Mouse (Mus musculus) liver, embryonic 15.5 days (tissue): ENCODE results near the gene Zfp512b. TPM values are rescaled to one million over a fixed set of nuclear protein-coding genes. Genes with fewer than 3 reads are reported as not detected.
A peak's percentile ranks its signal among the peaks of the same experiment; 100 is the strongest.

Experiments
- ATAC-seq: fragments of 200-750 bp; cut with Nextera tagmentation; 2 replicates; pipeline ENCODE4 v1.8.0; 2017; ENCODE audit warnings: moderate number of reproducible peaks, mild to moderate bottlenecking, moderate library complexity; ENCODE audit not compliant: insufficient read depth
- H3K27ac ChIP-seq: fragments of 300-500 bp; sonication (generic); replicated peaks from 2 replicates; pipeline ENCODE4 v1.5.1; 2015; ENCODE audit warnings: mild to moderate bottlenecking, inconsistent platforms
- H3K27me3 ChIP-seq: fragments of 300-500 bp; sonication (generic); 2 replicates; pipeline ENCODE4 v1.6.1; 2015; ENCODE audit warnings: mild to moderate bottlenecking, inconsistent platforms
- H3K36me3 ChIP-seq: fragments of 300-500 bp; sonication (generic); replicated peaks from 2 replicates; pipeline ENCODE4 v1.6.1; 2015; ENCODE audit warnings: moderate library complexity, mild to moderate bottlenecking, inconsistent platforms
- H3K4me1 ChIP-seq: fragments of 300-500 bp; sonication (generic); replicated peaks from 2 replicates; pipeline ENCODE4 v1.6.1; 2015; ENCODE audit warnings: inconsistent platforms
- H3K4me2 ChIP-seq: fragments of 300-500 bp; sonication (generic); 2 replicates; pipeline ENCODE4 v1.6.1; 2015; ENCODE audit warnings: moderate library complexity, mild to moderate bottlenecking, inconsistent platforms
- H3K4me3 ChIP-seq: fragments of 300-500 bp; sonication (generic); replicated peaks from 2 replicates; pipeline ENCODE4 v1.5.1; 2015; ENCODE audit warnings: mild to moderate bottlenecking, inconsistent platforms
- H3K9ac ChIP-seq: fragments of 300-500 bp; sonication (generic); 2 replicates; pipeline ENCODE4 v1.6.1; 2015; ENCODE audit warnings: moderate library complexity, mild to moderate bottlenecking, inconsistent platforms
- H3K9me3 ChIP-seq: fragments of 300-500 bp; sonication (generic); replicated peaks from 2 replicates; pipeline ENCODE4 v1.6.1; 2016; ENCODE audit warnings: inconsistent platforms
- WGBS: fragments of 180-500 bp; shearing (Covaris S2); methylation state at CpG from one replicate; pipeline ENCODE4 v1.1.7; 2015; ENCODE audit warnings: mixed read lengths; ENCODE audit not compliant: insufficient replicate concordance; 5-methylcytosine and 5-hydroxymethylcytosine counted together
- polyA plus RNA-seq: library from polyadenylated mRNA; unstranded; fragments of >200 nt; fragmentation: Nextera tagmentation; extraction: Ambion mirVana; gene quantifications from 2 replicates; pipeline ENCODE4 v1.2.1, GENCODE M21; 2015

Gene Zfp512b
- polyA plus RNA-seq, 1 experiment from 2014 or later: 9.3 TPM

DNA sequence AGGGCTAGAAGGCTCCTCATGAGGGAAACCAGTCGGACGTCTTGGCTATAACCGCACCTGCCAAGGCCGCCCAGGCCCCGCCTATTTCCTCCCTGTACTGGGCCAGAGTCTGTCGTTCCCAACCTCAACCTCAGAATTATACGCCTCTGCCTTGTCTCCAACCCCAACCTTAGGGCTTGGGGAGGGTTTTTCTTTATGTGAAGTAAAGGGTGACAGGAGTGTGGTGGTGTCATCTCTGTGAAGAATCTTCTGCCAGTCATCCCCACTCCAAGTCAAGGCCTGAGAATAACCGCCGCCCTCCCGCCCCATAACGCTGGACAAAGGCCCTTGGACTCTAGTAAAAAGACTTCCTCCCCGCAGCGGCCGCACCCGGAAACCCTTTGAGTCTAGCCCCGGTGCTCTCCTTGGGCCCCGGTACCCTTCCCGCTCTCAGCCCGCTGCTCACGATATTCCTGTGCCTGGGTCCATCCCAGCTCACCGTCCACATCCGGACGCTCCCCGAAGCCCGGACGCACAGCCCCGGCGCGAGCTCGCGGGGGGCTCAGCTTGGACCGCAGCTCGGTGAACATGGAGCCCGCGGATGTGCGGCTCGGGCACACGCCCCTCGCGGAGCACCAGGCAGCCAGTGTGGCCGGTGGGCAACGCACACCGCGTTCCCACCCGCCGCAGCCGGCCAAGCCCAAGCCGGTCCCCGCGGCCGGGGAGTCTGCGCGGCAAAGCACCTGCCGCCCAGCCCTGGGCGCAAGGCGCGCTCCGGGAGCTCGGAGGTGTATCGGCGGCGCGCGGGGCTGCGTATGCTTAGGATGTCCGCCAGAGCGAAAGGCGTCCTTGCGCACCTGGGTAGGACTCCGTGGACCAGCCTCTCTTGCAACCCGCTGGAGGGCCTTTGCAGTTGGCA lies 6.1 kb upstream of the Zfp512b start, which contains the start of gene Samd10:
TSS of gene Samd10 (minus strand) at position 759 of the 898 bp plus-strand sequence.
- no peaks in the 10 kb centered on the region for H3K9me3 ChIP-seq
- peaks cover 46% of the 10 kb centered on the region for H3K27me3 ChIP-seq
- peak within 1 kb of the TSS; percentile 57 for H3K9ac ChIP-seq
- peak within 1 kb of the TSS; percentile 64 for H3K4me3 ChIP-seq
- ATAC-seq: no peak
- peak within 1 kb of the TSS; percentile 51; the same call in 1 of the 2 replicates for H3K27ac ChIP-seq
- peak within 1 kb of the TSS; percentile 90 for H3K4me2 ChIP-seq
- H3K36me3 ChIP-seq: no peaks in the 10 kb centered on the region
- H3K4me1 ChIP-seq: peaks cover 47% of the 10 kb centered on the region
- WGBS: 1% methylated on average over 71 of the region's 71 CpGs

DNA sequence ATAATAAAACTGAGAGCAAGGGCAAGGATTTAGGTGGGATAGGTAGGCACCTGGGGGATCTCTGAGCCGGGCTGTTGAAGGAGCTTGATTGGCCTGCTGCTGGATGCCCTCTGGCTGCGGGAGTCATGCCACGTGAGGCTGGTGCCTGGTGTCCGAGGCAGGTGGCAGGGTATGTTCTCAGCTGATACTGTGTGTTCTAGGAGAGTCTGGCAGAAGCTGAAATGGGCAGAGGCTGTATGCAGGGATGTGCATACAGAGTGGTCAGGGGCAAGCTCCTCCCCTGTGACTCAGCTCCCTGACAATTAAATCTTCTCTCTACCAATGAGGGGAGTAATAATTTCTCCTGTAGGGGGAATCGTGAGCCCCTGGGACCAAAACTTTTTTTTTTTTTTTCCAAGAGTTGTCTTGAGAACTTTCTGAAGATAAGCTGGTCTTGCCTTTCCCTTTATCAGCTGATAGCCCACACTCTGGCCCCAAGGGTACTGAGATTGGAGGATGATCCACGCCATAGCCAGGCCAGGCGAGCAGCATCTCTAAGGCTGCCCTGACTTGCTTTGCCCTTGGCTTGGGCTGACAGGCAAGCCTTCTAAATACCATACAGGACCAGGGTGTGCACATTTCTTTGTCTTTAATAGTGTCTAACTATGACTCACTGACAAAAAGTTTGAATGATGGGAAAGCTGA lies 4.9 kb upstream of the Zfp512b start:
- Histone ChIP-seq H3K9ac (no peak overlapping the region), H3K27ac (no peak overlapping the region), H3K4me1 (peaks cover 51% of the 10 kb centered on the region), H3K27me3 (peaks cover 46% of the 10 kb centered on the region), H3K4me2 (no peak overlapping the region), H3K9me3 (no peaks in the 10 kb centered on the region), H3K36me3 (no peaks in the 10 kb centered on the region), H3K4me3 (no peak overlapping the region)
- no peak for ATAC-seq
- 53% methylated on average over 7 of the region's 7 CpGs for WGBS

DNA sequence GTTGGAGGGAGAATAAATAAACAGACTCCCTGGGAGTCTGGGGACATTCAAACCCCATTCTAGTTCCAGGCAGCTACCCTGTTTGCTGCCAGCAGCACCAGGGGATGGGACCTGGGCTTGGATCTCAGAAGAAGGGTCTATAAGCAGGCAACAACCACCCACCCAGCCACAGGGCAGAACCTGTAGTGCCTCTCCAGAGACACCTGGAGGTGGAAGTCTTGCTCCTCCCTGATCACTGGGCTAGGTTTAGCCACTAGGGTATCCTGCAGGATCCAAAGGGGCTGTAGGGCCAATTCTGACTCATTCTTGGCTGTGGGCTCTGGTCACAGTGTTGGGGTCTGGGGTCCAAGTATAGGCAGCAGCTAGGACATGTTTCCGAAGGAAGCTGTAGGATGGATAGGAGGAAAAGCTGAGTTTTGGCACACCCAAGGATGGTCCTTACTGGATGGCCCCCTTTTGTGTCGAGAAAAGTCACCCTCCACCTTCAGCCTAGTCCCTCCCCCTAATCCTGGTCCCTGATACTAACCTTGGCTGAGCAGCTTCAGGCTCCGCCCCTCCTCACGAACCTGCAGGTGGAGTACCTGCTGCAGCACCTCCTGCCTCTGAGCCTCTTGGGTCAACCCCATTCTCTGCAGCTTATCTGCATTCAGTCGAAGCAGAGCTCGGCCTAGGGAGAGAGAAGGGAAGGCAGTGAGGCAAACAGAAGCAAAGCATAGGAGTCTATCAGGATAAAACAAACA lies 3.8 kb upstream of the Zfp512b start:
- Histone ChIP-seq H3K4me2 (no peak overlapping the region), H3K9ac (no peak overlapping the region), H3K27ac (no peak overlapping the region), H3K36me3 (no peaks in the 10 kb centered on the region), H3K4me3 (no peak overlapping the region), H3K4me1 (peaks cover 52% of the 10 kb centered on the region), H3K27me3 (peaks cover 46% of the 10 kb centered on the region), H3K9me3 (no peaks in the 10 kb centered on the region)
- 54% methylated on average over 6 of the region's 6 CpGs for WGBS
- no peak for ATAC-seq

DNA sequence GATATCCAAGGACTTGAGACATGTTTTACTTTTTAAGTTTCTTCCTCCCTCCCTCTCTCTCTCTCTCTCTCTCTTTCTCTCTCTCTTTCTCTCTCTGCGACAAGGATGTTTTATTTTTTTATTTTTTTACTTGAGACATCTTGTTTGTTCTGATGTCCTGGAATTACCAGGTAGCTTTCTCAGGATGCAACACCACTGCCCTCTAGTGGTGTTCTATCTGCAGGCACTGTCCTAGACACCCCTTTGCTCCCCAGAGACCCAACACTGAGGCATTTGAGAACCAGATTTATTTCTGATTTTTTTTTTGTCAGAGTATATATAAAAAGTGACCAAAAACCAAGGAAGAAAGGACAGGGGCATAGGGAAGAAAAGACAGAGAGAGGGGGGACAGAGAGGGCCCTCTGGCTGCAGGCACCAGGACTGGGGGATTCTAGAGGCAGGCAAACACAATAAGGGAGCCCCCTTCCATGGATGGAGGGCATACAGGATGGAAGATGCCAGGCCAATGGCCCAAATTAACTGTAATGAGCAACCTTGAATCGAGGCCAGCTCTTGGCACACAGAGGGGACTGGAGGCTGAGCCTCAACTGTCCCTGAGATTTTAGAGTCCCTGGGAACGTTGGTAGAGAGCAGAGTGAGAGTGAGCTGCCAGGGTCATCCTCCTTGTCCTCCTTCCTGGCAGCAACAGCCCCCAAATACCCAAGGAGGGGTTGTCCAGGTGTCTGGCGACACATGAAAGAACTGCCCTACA lies 2.5 kb upstream of the Zfp512b start:
- no peaks in the 10 kb centered on the region for H3K9me3 ChIP-seq
- no peak overlapping the region for H3K4me3 ChIP-seq
- peaks cover 42% of the 10 kb centered on the region for H3K27me3 ChIP-seq
- H3K27ac ChIP-seq: no peak overlapping the region
- peaks cover 6% of the 10 kb centered on the region; the same call in 1 of the 2 replicates for H3K36me3 ChIP-seq
- no peak for ATAC-seq
- H3K9ac ChIP-seq: no peak overlapping the region
- WGBS: 54% methylated on average over 4 of the region's 4 CpGs
- H3K4me1 ChIP-seq: peaks cover 58% of the 10 kb centered on the region
- H3K4me2 ChIP-seq: no peak overlapping the region

DNA sequence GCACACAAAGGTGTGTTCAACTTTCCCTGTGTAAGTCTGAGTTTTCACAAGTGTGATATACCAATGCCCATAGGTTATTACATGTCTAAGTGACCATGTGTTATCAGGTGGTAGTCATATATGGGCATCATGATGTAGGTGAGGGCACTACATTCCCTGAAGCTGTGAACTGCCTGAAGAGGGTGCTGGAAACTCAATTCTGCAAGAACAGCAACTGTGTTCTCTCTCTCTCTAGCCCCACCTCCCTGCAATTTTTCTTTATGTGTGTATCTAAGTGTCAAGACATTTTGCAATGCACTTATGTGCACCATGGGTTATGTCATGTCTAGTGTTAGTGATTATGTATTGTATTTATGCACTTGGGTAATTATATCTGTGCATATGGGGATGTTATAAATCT lies 1.3 kb upstream of the Zfp512b start:
- Histone ChIP-seq H3K9ac (no peak overlapping the region), H3K4me2 (no peak overlapping the region), H3K4me3 (no peak overlapping the region), H3K27ac (no peak overlapping the region), H3K4me1 (peaks cover 56% of the 10 kb centered on the region), H3K27me3 (peaks cover 32% of the 10 kb centered on the region), H3K9me3 (no peaks in the 10 kb centered on the region), H3K36me3 (peaks cover 18% of the 10 kb centered on the region)
- no peak for ATAC-seq

DNA sequence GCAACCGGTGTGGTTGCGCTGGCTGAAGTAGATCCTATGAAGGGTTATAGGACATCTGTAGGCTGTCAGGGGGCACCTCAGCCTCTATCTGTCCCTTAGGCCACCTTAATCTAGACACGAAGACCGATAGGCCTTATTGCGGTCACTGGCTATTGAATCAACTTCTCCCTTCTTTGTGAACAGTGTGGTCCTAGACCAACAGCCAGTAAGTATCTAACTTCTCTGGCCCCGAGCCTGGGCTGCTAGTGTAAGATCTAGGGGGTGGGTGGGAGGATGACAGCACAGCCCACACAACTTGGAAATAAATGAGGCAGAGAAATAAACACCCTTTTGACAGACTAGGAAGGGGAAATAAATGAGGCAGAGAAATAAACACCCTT lies 429 bp upstream of the Zfp512b start:
- peaks cover 27% of the 10 kb centered on the region for H3K36me3 ChIP-seq
- under 1% methylated on average over 6 of the region's 6 CpGs for WGBS
- H3K4me1 ChIP-seq: peaks cover 47% of the 10 kb centered on the region
- ATAC-seq: peak; percentile 8; the same call in 1 of the 2 replicates
- peak overlapping the region; percentile 96 for H3K4me2 ChIP-seq
- H3K27ac ChIP-seq: peak overlapping the region; percentile 79
- peak overlapping the region; percentile 77 for H3K4me3 ChIP-seq
- H3K9ac ChIP-seq: peak overlapping the region; percentile 78
- no peaks in the 10 kb centered on the region for H3K9me3 ChIP-seq
- peaks cover 23% of the 10 kb centered on the region for H3K27me3 ChIP-seq

DNA sequence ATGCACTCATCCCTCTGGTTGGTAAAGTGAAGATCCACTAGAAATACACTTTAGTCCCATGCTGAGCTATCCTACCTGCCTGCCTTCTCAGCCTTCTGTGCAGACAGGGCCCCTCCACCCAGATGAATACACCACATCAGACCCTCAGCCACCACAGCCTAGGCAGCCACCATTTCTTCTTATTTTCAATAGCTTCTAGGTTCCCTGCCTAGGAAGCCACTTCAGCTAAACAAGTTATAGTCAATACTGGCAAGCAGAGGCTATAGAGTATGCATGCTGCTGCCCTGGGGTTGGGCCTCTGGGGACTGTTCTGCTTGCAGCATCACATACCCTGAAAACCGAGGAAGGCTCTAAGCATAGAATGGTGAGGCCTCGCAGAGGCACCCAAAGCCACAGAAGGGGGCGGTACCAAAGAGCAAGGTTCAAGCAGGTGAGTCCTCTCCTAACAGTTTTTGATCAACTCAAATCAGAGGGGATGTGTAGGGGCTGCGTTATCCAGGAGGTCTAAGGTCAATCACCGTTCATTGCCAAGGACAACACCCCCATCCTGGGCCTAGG lies 996 bp downstream of the Zfp512b start, which contains the start of gene Prpf6:
TSS of gene Prpf6 (plus strand) at position 341 of the 558 bp plus-strand sequence.
- H3K36me3 ChIP-seq: peaks cover 40% of the 10 kb centered on the region
- peak within 1 kb of the TSS; percentile 96 for H3K4me2 ChIP-seq
- no peaks in the 10 kb centered on the region for H3K9me3 ChIP-seq
- peaks cover 40% of the 10 kb centered on the region for H3K4me1 ChIP-seq
- ATAC-seq: peak; percentile 11; the same call in 1 of the 2 replicates
- WGBS: 9% methylated on average over 5 of the region's 5 CpGs
- peak within 1 kb of the TSS; percentile 77 for H3K4me3 ChIP-seq
- peaks cover 12% of the 10 kb centered on the region; the same call in 1 of the 2 replicates for H3K27me3 ChIP-seq
- peak within 1 kb of the TSS; percentile 79 for H3K27ac ChIP-seq
- H3K9ac ChIP-seq: peak within 1 kb of the TSS; percentile 78

DNA sequence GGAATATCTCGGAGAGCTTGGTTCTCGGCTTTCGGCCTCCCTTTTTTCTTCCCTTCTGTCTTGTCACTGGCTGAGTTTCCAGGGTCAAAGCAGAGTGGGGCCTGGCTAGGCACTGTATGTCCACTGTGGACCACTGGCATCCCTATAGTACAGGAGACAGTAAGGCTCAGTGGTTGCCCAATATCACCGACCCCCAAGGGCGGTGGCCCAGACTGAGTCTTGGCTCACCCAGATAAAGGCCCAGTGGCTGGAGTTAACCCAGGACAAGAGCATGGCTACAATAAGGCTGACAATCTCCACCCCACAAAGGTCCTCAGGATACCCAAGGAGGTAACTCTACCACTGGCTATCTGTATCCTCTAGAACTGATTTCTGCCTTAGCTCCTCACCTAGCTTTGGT lies 2.1 kb downstream of the Zfp512b start:
- Histone ChIP-seq H3K4me3 (no peak overlapping the region), H3K9ac (no peak overlapping the region), H3K4me2 (no peak overlapping the region), H3K27me3 (0 out of 2 replicates have a peak, but pooled peaks cover 3% of the 10 kb centered on the region), H3K4me1 (peaks cover 40% of the 10 kb centered on the region), H3K36me3 (peaks cover 51% of the 10 kb centered on the region), H3K27ac (no peak overlapping the region), H3K9me3 (no peaks in the 10 kb centered on the region)
- ATAC-seq: no peak
- 65% methylated on average over 5 of the region's 5 CpGs for WGBS

DNA sequence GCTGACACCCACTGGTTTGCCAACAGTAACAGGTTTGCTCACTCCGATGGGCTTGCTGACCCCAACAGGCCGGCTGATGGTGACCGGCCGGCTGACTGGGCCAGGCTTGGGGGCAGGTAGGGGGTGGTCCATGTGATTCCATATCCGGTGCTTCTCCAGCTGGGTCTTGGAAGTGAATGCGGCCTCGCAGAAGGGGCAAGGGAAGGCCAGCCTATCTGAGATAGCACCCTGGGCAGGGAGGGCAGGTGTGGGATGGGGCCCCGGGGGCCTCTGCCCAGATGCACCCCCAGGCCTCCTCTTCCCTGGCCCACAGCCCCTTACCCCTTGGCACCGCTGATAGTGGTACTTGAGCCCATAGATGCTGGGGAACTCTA lies 2.9 kb downstream of the Zfp512b start:
- H3K27me3 ChIP-seq: no peaks in the 10 kb centered on the region
- peaks cover 40% of the 10 kb centered on the region for H3K4me1 ChIP-seq
- ATAC-seq: no peak
- no peaks in the 10 kb centered on the region for H3K9me3 ChIP-seq
- WGBS: 87% methylated on average over 9 of the region's 9 CpGs
- no peak overlapping the region for H3K27ac ChIP-seq
- peaks cover 58% of the 10 kb centered on the region for H3K36me3 ChIP-seq
- no peak overlapping the region for H3K9ac ChIP-seq
- H3K4me2 ChIP-seq: no peak overlapping the region
- H3K4me3 ChIP-seq: no peak overlapping the region

DNA sequence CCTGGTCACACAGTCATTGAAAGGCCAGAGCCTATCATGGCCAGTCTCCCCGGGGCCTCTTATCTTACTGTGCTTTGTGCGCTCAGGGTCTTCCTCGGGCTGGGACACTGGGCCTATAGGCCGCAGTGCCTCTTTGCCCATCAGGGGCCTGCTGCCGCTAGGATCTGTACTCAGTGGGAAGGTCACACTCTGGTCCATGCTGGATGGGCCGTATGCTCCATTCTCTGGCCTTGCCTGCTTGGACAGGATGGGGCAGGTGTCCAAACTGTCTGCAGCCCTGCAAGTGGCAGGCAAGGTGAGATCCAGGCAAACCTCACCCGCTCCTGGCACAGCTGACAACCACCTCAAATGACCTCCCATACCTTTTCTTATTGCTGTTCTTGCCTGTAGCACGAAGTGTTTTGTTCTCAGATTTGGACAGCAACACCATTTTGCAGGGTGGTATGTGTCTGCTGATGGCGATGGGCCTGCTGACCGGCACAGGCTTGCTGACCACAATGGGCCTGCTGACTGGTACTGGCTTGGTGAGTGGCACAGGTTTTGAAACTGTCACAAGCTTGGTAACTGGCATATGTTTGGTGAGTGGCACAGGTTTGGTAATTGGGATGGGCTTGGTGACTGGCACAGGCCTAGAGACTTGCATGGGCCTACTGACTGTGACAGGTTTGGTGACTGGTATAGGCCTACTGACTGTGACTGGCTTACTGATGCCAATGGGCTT lies 3.4 kb downstream of the Zfp512b start:
- peaks cover 58% of the 10 kb centered on the region for H3K36me3 ChIP-seq
- no peak overlapping the region for H3K4me3 ChIP-seq
- H3K9ac ChIP-seq: no peak overlapping the region
- no peak overlapping the region for H3K4me2 ChIP-seq
- H3K9me3 ChIP-seq: no peaks in the 10 kb centered on the region
- peaks cover 40% of the 10 kb centered on the region for H3K4me1 ChIP-seq
- no peaks in the 10 kb centered on the region for H3K27me3 ChIP-seq
- 81% methylated on average over 10 of the region's 10 CpGs for WGBS
- H3K27ac ChIP-seq: no peak overlapping the region
- no peak for ATAC-seq
